Mouse (Mus musculus) midbrain, embryonic 12.5 days (tissue): ENCODE data around the gene Slc38a10. TPM values are rescaled to one million over a fixed set of nuclear protein-coding genes. Genes with fewer than 3 reads are reported as not detected.

Source experiments
- ATAC-seq: fragments of 200-750 bp; cut with Nextera tagmentation; 2 replicates; pipeline ENCODE4 v1.8.0; 2017; ENCODE audit warnings: low read depth, moderate TSS enrichment, moderate library complexity; ENCODE audit not compliant: low FRiP score
- H3K27ac ChIP-seq: fragments of 300-500 bp; sonication (generic); replicated peaks from 2 replicates; pipeline ENCODE4 v1.5.1; 2016; ENCODE audit warnings: mild to moderate bottlenecking
- H3K27me3 ChIP-seq: fragments of 300-500 bp; sonication (generic); 2 replicates; pipeline ENCODE4 v1.6.1; 2016; ENCODE audit warnings: mild to moderate bottlenecking
- H3K36me3 ChIP-seq: fragments of 300-500 bp; sonication (generic); 2 replicates; pipeline ENCODE4 v1.6.1; 2016
- H3K4me1 ChIP-seq: fragments of 300-500 bp; sonication (generic); 2 replicates; pipeline ENCODE4 v1.6.1; 2016
- H3K4me2 ChIP-seq: fragments of 300-500 bp; sonication (generic); replicated peaks from 2 replicates; pipeline ENCODE4 v1.6.1; 2016; ENCODE audit warnings: mild to moderate bottlenecking, moderate library complexity
- H3K4me3 ChIP-seq: fragments of 300-500 bp; sonication (generic); 2 replicates; pipeline ENCODE4 v1.5.1; 2016; ENCODE audit warnings: mild to moderate bottlenecking
- H3K9ac ChIP-seq: fragments of 300-500 bp; sonication (generic); replicated peaks from 2 replicates; pipeline ENCODE4 v1.6.1; 2016; ENCODE audit warnings: mild to moderate bottlenecking, moderate library complexity
- H3K9me3 ChIP-seq: fragments of 300-500 bp; sonication (generic); 2 replicates; pipeline ENCODE4 v1.6.1; 2016; ENCODE audit warnings: mild to moderate bottlenecking
- WGBS: fragments of 180-500 bp; shearing (Covaris S2); methylation state at CpG from one replicate; pipeline ENCODE4 v1.1.7; 2016; 5-methylcytosine and 5-hydroxymethylcytosine counted together
- polyA plus RNA-seq: library from polyadenylated mRNA; unstranded; fragments of >200 nt; fragmentation: Nextera tagmentation; extraction: Ambion mirVana; gene quantifications from 2 replicates; pipeline ENCODE4 v1.2.1, GENCODE M21; 2016

Slc38a10 gene
- polyA plus RNA-seq, 1 experiment from 2014 or later, result 106 TPM

- peak overlapping the region; percentile 63 for H3K27ac ChIP-seq
- peaks cover 3% of the 10 kb centered on the region; the same call in 1 of the 2 replicates for H3K36me3 ChIP-seq
- peak overlapping the region; percentile 84 for H3K4me3 ChIP-seq
- H3K27me3 ChIP-seq, result no peaks in the 10 kb centered on the region
- H3K4me1 ChIP-seq, result peaks cover 25% of the 10 kb centered on the region
- WGBS, result under 1% methylated on average over 44 of the region's 44 CpGs
- peak; percentile 45 for ATAC-seq
- peak overlapping the region; percentile 84 for H3K4me2 ChIP-seq
- no peaks in the 10 kb centered on the region for H3K9me3 ChIP-seq
- peak overlapping the region; percentile 73 for H3K9ac ChIP-seq
Observed at GRCm38 (mm10) chr11:120150440-120151112, 570 bp downstream of the Slc38a10 start.

- H3K9me3 ChIP-seq, result no peaks in the 10 kb centered on the region
- ATAC-seq, result no peak
- H3K9ac ChIP-seq, result peak overlapping the region; percentile 73; the same call in 1 of the 2 replicates
- 52% methylated on average over 6 of the region's 6 CpGs for WGBS
- peak overlapping the region; percentile 84 for H3K4me3 ChIP-seq
- peak overlapping the region; percentile 84 for H3K4me2 ChIP-seq
- H3K36me3 ChIP-seq, result peaks cover 6% of the 10 kb centered on the region; the same call in 1 of the 2 replicates
- no peaks in the 10 kb centered on the region for H3K27me3 ChIP-seq
- peaks cover 25% of the 10 kb centered on the region for H3K4me1 ChIP-seq
- no peak overlapping the region for H3K27ac ChIP-seq
Observed at GRCm38 (mm10) chr11:120149510-120150200, 1.5 kb downstream of the Slc38a10 start.

- ATAC-seq, result no peak
- no peak overlapping the region for H3K27ac ChIP-seq
- 92% methylated on average over 8 of the region's 8 CpGs for WGBS
- H3K4me3 ChIP-seq, result no peak overlapping the region
- H3K4me1 ChIP-seq, result peaks cover 25% of the 10 kb centered on the region
- no peak overlapping the region for H3K4me2 ChIP-seq
- H3K9ac ChIP-seq, result no peak overlapping the region
- H3K27me3 ChIP-seq, result no peaks in the 10 kb centered on the region
- H3K9me3 ChIP-seq, result no peaks in the 10 kb centered on the region
- H3K36me3 ChIP-seq, result peaks cover 12% of the 10 kb centered on the region; the same call in 1 of the 2 replicates
Observed at GRCm38 (mm10) chr11:120148201-120148855, 2.8 kb downstream of the Slc38a10 start.

DNA sequence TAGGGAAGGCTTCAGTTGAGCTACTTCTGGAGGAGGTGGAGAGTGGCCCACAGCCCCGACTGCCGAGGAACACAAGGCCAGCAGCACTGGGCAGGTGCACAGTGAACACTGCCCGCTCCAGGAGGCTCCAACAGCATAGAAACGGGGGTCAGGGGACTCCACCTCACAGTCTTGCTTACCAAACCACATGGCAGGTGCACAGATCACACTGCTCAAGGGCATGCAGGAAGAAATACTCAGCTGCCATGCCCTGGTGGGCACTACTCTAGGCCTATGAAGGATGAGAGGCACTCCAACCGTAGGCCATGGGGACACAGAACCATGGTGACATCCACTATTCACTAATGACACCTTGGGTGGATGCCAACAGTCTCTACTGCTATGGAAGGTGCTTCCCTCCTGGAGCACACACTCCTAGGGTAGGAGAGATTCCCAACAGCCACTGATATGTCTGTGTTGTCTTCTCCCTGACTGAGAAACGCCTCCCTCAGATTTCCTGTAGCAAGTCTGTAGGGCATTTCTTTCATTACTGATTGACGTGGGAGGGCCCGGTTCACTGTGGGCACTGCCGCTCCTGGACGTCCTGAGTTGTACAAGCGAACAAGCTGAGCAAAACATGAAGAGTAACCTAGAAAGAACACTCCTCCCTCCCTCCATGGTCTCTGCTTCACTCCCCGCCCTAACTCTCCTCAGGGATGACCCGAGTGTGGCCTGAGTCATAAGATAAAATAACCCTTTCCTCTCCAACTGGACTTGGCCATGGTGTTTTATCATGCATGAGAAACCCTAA lies 7.2 kb downstream of the Slc38a10 start:
- Histone ChIP-seq H3K36me3 (peaks cover 12% of the 10 kb centered on the region; the same call in 1 of the 2 replicates), H3K27me3 (no peaks in the 10 kb centered on the region), H3K4me2 (no peak overlapping the region), H3K9me3 (no peaks in the 10 kb centered on the region), H3K27ac (no peak overlapping the region), H3K4me3 (no peak overlapping the region), H3K9ac (no peak overlapping the region), H3K4me1 (peaks cover 6% of the 10 kb centered on the region)
- ATAC-seq, result no peak
- WGBS, result 80% methylated on average over 13 of the region's 13 CpGs

DNA sequence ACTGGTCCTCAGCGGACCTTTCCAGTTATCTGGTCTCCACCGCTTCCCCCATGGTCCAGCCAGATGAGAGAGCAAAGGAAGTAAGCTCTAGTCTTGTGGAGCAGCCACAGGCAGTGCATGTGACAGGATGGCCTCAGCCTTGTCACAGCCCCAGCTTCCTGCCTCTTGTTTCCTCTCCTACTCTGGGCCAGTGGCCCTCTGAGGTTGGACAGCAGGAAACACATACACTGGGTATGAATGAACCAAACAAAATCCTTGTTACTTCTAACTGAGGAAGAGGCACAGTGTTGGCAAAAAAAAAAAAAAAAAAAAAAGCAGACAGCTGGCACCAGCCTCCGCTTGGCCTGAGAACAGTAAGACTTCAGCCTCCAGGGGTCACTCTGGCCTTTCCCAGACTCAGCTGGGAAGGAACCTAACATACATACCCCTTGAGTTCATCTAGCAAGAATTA lies 8.5 kb downstream of the Slc38a10 start:
- peaks cover 17% of the 10 kb centered on the region; the same call in 1 of the 2 replicates for H3K36me3 ChIP-seq
- H3K9ac ChIP-seq, result 0 out of 2 replicates have a peak overlapping the region, but pooled peaks have one; percentile 25
- H3K4me1 ChIP-seq, result peaks cover 2% of the 10 kb centered on the region; the same call in 1 of the 2 replicates
- no peak for ATAC-seq
- H3K4me2 ChIP-seq, result no peak overlapping the region
- H3K27ac ChIP-seq, result no peak overlapping the region; the same call in 1 of the 2 replicates
- no peaks in the 10 kb centered on the region for H3K9me3 ChIP-seq
- 84% methylated on average over 3 of the region's 3 CpGs for WGBS
- no peak overlapping the region for H3K4me3 ChIP-seq
- no peaks in the 10 kb centered on the region for H3K27me3 ChIP-seq

GRCm38 (mm10) chr11:120140255-120140654 lies 10.9 kb downstream of the Slc38a10 start:
- Histone ChIP-seq H3K36me3 (peaks cover 14% of the 10 kb centered on the region; the same call in 1 of the 2 replicates), H3K9me3 (no peaks in the 10 kb centered on the region), H3K4me3 (no peak overlapping the region), H3K4me2 (no peak overlapping the region), H3K27me3 (no peaks in the 10 kb centered on the region), H3K4me1 (peaks cover 10% of the 10 kb centered on the region; the same call in 1 of the 2 replicates), H3K9ac (no peak overlapping the region), H3K27ac (no peak overlapping the region)
- WGBS, result 77% methylated on average over 6 of the region's 6 CpGs
- ATAC-seq, result no peak

GRCm38 (mm10) chr11:120139309-120139731 lies 11.8 kb downstream of the Slc38a10 start:
- no peak for ATAC-seq
- Histone ChIP-seq H3K36me3 (peaks cover 23% of the 10 kb centered on the region), H3K27me3 (no peaks in the 10 kb centered on the region), H3K9ac (no peak overlapping the region), H3K4me1 (peaks cover 10% of the 10 kb centered on the region; the same call in 1 of the 2 replicates), H3K27ac (no peak overlapping the region), H3K4me2 (no peak overlapping the region), H3K9me3 (no peaks in the 10 kb centered on the region), H3K4me3 (no peak overlapping the region)
- WGBS, result 92% methylated on average over 10 of the region's 10 CpGs

DNA sequence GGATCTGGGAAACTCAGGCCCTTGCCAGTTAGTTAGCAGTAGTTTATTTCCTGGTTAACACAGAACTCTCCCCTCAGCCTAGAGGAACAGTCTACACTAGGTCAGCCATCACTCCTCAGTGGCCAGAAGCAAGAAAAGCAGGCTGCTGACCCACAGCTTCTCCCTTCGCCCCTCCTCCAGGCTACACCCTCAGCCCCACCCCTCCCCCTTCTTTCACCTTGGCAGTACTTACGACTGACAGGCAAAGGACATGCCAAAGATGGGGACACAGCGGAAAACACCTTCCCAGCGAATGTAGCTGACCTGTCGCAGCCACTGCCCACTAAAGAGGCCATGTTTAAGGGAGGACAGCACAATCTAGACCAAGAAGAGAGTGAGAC lies 13.5 kb downstream of the Slc38a10 start:
- no peaks in the 10 kb centered on the region for H3K9me3 ChIP-seq
- H3K27ac ChIP-seq, result no peak overlapping the region
- no peak overlapping the region for H3K9ac ChIP-seq
- 54% methylated on average over 5 of the region's 5 CpGs for WGBS
- H3K4me2 ChIP-seq, result no peak overlapping the region
- H3K4me1 ChIP-seq, result peaks cover 10% of the 10 kb centered on the region; the same call in 1 of the 2 replicates
- no peaks in the 10 kb centered on the region for H3K27me3 ChIP-seq
- no peak overlapping the region for H3K4me3 ChIP-seq
- ATAC-seq, result no peak
- peaks cover 31% of the 10 kb centered on the region for H3K36me3 ChIP-seq

DNA sequence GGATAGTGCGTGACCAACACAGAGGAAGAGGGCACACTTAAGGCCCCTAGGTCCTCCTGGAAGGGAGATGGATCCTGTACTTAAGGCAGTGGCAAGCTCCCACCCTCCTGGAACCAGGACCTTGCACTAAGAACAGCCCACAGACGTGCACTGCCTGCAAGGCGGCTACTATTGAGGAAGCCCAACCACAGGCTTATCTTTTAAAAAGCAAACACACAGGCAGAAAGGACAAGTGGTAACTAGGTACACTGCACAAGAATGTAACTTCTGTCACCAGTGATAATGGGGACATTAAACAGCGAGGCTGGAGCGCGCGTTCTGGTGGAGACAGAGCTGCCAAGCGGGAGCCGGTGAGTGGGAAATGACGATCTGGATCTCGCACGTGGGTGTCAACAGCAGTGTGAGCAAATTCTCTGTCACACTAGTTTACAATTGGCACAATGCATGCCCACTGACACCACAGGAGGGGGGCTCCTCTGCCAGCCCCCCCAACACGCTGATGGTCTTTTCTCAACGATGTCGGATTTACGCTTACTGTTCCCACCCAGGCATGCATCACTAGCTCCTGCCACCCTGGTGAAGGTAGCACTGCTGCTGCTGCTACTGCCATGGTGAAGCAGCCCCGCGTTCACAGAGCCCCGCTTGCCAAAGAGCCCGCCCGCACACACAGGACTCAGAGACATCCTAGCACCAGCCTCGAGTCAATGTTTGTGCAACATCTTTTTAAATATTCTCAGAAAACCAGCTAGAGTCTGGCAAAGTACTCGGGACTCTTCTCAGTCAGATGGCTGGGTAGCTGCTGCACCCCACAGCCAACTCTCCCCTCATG lies 14.1 kb downstream of the Slc38a10 start:
- Histone ChIP-seq H3K27me3 (no peaks in the 10 kb centered on the region), H3K36me3 (peaks cover 37% of the 10 kb centered on the region), H3K4me1 (peaks cover 10% of the 10 kb centered on the region; the same call in 1 of the 2 replicates), H3K4me2 (no peak overlapping the region), H3K4me3 (no peak overlapping the region), H3K9me3 (no peaks in the 10 kb centered on the region), H3K27ac (no peak overlapping the region), H3K9ac (no peak overlapping the region)
- WGBS, result 65% methylated on average over 23 of the region's 23 CpGs
- ATAC-seq, result no peak

GRCm38 (mm10) chr11:120136195-120136594 lies 15.0 kb downstream of the Slc38a10 start:
- Histone ChIP-seq H3K4me3 (no peak overlapping the region), H3K36me3 (peaks cover 45% of the 10 kb centered on the region), H3K27ac (no peak overlapping the region), H3K9me3 (no peaks in the 10 kb centered on the region), H3K4me2 (no peak overlapping the region), H3K27me3 (no peaks in the 10 kb centered on the region), H3K9ac (no peak overlapping the region), H3K4me1 (peaks cover 10% of the 10 kb centered on the region; the same call in 1 of the 2 replicates)
- no peak for ATAC-seq
- 89% methylated on average over 8 of the region's 8 CpGs for WGBS
